Comparison of ENCODE assay signal across 10 mouse cellular contexts in genomic region chr9:64609546-64609945, GRCm38 (mm10).
A peak's percentile ranks its signal among the peaks of the same experiment; 100 is the strongest.
DNase-seq lines count a peak whose midpoint lies in the region; ATAC-seq lines count a peak whose summit lies in the region.
"Had no signal": no experiment of that assay in that cellular context is flagged by ENCODE, and none has a peak within 500 bp of the region (broad histone marks: within the 10 kb centered on the region; RNA-seq: fewer than 3 reads in every experiment).

No protein-coding gene starts in this region.

- peak; percentile 15 for DNase-seq in kidney, postnatal 14 days
- DNase-seq in brain, adult 2 months (ENCODE audit: low read depth, low spot score): peak; percentile 54
- DNase-seq in left cerebral cortex, postnatal 4 days: peak; percentile 76
- no peak for DNase-seq in thymus, postnatal 36 days
- DNase-seq in spleen, postnatal 10 days (ENCODE audit: low spot score in 2 of 2): no peak
- DNase-seq: gastrocnemius, postnatal 25 days; lung, postnatal 14 days had no signal

- peaks cover 9% of the 10 kb centered on the region for H3K4me1 ChIP-seq in kidney, embryonic 14.5 days (ENCODE audit: control insufficient read depth, insufficient read depth, low read length)
- peaks cover 68% of the 10 kb centered on the region for H3K4me1 ChIP-seq in forebrain, embryonic 15.5 days

- no peak overlapping the region for H3K27ac ChIP-seq in kidney, embryonic 14.5 days (ENCODE audit: low read depth, low read length)
- peak overlapping the region; percentile 41 for H3K27ac ChIP-seq in forebrain, embryonic 15.5 days (replicated peaks)

- H3K27me3 ChIP-seq in kidney, embryonic 14.5 days (ENCODE audit: control insufficient read depth, insufficient read depth, low read length): peaks cover 4% of the 10 kb centered on the region
- H3K27me3 ChIP-seq in forebrain, embryonic 15.5 days: 0 out of 2 replicates have a peak, but pooled peaks cover 4% of the 10 kb centered on the region

- 54% methylated on average over 3 of the region's 3 CpGs for WGBS in kidney, embryonic 14.5 days
- WGBS in forebrain, embryonic 15.5 days: 12% methylated on average over 3 of the region's 3 CpGs

- no peak overlapping the region for H3K4me2 ChIP-seq in kidney, embryonic 14.5 days (replicated peaks; ENCODE audit: low read depth, low read length)
- H3K4me2 ChIP-seq in forebrain, embryonic 15.5 days (replicated peaks): no peak overlapping the region

- no peak overlapping the region for H3K4me3 ChIP-seq in kidney, embryonic 14.5 days (ENCODE audit: low read length)
- H3K4me3 ChIP-seq in forebrain, embryonic 15.5 days: no peak overlapping the region

- intact Hi-C loops in left cerebral cortex, postnatal 4 days (cut with DNase I): no loop called here

- H3K36me3 ChIP-seq in kidney, embryonic 14.5 days (ENCODE audit: control insufficient read depth, insufficient read depth, low read length): no peaks in the 10 kb centered on the region
- H3K36me3 ChIP-seq in forebrain, embryonic 15.5 days: no peaks in the 10 kb centered on the region

- H3K9me3 ChIP-seq in kidney, embryonic 14.5 days (ENCODE audit: control insufficient read depth, low read length): no peaks in the 10 kb centered on the region
- no peaks in the 10 kb centered on the region for H3K9me3 ChIP-seq in forebrain, embryonic 15.5 days

- ATAC-seq in kidney, embryonic 14.5 days (ENCODE audit: low FRiP score, low TSS enrichment): no peak
- ATAC-seq in forebrain, embryonic 15.5 days (replicated peaks): no peak; the same call in 1 of the 2 replicates
- no peak for ATAC-seq in CD4-positive, CD25-positive, alpha-beta regulatory T cell, adult 4 months

- H3K9ac ChIP-seq in kidney, embryonic 14.5 days (ENCODE audit: low read depth, low read length): no peak overlapping the region
- H3K9ac ChIP-seq in forebrain, embryonic 15.5 days (replicated peaks): no peak overlapping the region

Comparison
In these comparisons a context has a peak if more than half of its experiments do, and no peak if none do; other contexts are left out.
1. DNase-seq: peak in kidney, postnatal 14 days (single experiment), brain, adult 2 months (single experiment) and left cerebral cortex, postnatal 4 days (single experiment); none in thymus, postnatal 36 days (0 of 2) and spleen, postnatal 10 days (0 of 2).